Mouse (Mus musculus): Measurements from ENCODE around the gene Ahsg.

Gene Ahsg

DNA sequence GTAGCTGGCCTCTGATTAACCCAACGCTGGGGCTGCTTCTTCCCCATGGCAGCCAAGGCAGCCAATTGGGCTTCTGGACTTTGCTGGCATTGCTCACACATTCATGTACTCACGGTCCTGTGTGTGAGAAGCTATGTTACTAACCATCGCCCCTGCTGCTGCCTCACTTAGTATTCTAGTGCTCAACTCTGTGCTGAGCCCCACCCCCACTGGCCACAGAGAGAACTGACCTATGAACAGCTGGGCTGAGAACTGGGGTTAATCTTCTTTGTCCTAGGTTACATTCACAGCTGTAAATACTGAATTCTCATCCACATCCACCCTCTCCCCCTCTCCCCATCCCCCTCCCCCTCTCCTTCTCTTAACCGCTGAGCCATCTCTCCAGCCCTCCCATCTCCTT, 2.2 kb upstream of the Ahsg start:
- no peak for DNase-seq

- no peak for DNase-seq
Measured at GRCm38 (mm10) chr16:22889716-22890115, 1.4 kb upstream of the Ahsg start.

DNA sequence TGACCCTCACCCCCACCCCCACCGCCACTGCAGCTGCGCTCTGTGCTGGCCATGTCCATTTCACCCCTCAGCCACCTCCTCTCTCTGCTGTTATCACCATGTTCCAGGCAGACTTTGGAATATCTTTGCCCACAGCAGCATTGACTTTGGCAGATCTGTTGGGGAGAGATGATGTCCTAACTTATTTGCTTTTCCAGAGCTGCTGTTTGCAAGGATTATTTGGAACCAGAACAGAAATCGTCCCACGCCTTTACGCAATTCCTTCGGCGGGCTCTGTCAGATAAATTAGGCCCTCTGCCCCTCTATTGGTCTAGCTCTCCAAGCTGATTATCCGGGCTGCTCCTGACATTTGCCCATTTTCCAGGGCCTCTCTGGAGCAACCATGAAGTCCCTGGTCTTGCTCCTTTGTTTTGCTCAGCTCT, 667 bp downstream of the Ahsg start:
- no peak for DNase-seq

GRCm38 (mm10) chr16:22894095-22894494, 3.0 kb downstream of the Ahsg start:
- DNase-seq = no peak

- DNase-seq = no peak
Measured at GRCm38 (mm10) chr16:22896618-22897017, 5.5 kb downstream of the Ahsg start.

- DNase-seq = no peak
Measured at GRCm38 (mm10) chr16:22899346-22899745, 8.3 kb downstream of the Ahsg start.

GRCm38 (mm10) chr16:22899866-22900570, 8.9 kb downstream of the Ahsg start:
- no peak for DNase-seq

DNA sequence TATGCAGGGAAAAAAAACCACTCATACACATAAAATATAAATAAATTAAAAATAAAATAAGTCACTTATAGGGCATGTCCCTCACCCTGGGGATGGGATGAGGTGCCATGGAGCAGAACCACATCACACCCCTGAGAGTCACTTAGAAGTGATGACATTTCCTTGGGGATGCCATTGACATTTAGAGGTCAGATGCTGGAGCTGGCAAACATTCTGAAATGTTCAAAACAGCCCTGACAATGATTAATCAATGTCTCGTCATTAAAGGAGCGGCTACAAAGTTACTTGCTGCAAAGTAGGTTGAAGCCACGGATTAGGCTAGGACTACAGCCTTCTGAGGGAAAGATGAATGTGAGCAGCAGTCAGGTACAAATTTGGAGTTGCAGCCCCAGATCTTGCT, 10.2 kb downstream of the Ahsg start:
- DNase-seq = no peak

- DNase-seq = no peak
Measured at GRCm38 (mm10) chr16:22909290-22909689, 18.2 kb downstream of the Ahsg start.

DNA sequence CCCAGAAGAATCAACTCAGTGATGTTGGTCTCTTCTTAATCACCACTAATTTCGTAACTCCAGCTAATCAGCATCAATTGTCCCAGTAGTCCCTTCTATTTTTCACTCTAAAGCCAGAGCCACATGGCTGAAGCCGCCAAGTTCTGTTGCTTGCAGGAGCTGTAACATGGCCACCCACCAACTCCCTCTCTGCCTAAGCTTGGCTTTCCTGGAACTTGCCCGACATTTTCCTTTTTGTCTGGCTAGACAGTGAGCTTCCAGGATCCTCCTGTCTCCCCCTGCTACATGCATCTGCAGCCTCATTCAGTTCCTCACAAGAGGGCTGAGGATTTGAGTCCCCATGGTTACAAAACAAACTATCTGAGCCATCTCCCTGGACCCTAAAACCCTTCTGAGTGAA, 20.9 kb downstream of the Ahsg start:
- no peak for DNase-seq

DNA sequence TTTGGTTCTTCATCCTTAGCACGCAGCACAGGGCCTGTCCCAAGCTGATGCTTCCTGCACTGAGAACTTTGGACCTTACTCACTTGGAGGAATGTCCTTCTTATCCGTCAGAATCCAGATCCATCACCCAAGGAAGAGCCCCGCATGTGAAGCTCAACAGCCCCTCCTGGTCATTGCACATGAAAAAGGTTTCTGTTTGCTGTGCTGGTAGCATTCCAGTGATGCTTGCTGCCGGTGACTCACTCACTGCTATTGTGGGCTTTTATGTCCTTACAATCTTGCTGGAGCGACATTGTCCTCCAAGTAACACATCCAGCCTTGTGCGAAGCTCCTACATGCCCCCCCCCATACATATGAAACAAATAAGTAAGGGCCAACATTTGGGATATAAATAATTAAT, 21.8 kb downstream of the Ahsg start:
- no peak for DNase-seq

DNA sequence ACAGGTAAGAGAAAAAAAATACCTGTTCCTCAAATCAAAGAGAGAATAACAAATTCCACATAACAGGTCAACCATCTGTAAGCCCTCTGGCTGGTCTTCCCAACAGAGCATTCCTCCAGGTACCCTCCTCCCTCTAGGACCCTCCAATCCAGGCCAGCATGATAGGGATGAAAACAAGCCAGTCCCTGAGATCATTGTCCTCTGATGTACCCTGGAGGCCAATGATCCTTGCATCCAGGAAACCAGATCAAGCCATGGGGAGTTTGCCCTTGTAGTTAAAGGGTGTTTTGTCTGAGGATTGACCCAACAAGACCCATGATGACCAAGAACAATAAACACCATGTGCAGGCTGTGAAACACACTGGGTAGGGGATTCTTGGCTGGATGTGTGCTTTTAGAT, 23.2 kb downstream of the Ahsg start:
- DNase-seq = no peak

GRCm38 (mm10) chr16:22918034-22918433, 27.0 kb downstream of the Ahsg start, which contains the start of gene Fetub:
TSS of gene Fetub (plus strand) at chr16:22918334.
- DNase-seq = no peak

DNA sequence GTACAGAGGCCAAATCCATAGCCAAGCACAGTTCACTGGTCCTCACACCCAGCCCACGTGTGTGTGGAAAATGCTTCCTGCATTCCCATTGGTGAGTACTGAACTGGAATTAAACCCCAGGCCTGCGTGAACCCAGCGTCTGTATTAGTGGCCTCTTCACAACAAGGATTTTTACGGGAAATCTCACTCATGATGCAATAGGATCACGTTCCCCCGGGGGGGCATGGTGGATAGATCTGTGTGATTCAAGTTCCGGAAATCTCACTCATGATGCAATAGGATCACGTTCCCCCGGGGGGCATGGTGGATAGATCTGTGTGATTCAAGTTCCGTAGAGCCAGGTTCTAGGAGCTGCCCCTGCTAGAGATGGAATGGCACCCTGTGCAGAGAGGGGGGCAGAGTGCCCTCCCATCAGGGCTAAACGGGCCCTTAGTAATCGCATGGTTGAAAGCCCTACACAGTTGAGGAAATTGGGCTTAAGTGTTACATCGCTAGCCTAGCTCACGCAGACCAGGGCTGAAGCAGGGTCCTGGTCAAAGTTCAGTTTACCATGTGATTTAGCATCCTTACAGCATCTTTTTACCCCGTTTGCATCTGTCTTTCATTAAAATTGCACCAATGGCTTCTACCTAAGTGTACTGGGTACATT, 27.7 kb downstream of the Ahsg start:
- no peak for DNase-seq

DNA sequence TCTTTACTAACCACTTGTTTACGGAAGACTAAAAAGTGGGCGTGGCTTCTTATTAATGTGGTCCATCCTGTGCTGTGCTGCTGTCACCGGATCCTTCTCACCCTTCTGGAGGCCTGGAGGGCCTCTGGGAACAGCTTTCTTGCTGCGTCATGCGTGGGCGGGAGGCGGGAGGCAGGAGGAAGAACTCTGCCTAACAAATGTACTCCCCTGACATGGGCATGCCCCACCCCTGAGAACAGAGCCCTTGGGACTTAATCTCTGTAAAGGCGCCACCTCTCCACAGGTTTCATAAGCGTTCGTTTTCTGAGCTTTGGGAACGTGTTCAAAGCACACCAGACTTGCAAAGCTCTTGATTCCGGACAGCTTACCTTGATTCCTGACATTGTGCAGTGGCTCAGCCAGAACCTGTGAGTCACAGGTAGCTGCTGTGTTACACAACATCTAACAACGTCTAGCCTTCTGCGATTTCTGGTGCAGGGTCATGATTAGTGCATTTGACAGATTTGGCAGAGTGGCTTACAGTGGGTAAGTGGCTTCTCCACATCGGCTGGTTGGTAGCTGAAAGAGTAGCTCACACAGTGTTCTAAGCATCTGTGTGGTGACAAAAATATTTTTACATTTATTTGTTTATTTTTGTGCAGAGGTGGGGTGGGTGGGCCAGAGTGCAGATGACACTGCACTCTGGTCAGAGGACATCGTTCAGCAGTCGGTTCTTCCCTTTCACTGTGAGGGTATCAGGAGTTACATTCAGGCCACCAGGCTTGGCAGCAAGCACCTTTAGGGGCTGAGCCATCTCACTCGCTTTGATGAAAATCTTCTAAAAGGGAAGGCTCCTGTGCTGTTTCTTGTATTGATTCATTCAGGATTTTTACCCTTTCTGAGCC, 29.1 kb downstream of the Ahsg start:
- DNase-seq = no peak

DNA sequence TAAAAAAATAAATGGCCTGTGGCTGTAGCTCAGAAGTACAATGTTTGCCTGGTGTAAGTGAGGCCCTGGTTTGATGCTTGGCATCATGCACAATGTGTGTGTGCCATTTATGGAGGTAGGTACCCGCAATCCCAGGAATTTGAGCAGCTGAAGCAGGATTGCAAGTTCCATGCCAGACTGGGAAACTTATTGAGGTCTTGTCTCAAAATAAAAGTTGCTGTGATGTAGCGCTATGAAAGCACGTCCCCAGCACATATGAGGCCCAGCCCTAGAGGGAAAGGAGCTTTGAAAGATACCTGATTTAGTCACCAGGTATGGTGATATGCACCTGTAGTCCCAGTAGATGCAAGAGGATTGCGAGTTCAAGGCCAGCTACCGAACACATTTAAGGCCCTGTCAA, 30.7 kb downstream of the Ahsg start:
- no peak for DNase-seq

GRCm38 (mm10) chr16:22922433-22922832, 31.4 kb downstream of the Ahsg start:
- DNase-seq = no peak

DNA sequence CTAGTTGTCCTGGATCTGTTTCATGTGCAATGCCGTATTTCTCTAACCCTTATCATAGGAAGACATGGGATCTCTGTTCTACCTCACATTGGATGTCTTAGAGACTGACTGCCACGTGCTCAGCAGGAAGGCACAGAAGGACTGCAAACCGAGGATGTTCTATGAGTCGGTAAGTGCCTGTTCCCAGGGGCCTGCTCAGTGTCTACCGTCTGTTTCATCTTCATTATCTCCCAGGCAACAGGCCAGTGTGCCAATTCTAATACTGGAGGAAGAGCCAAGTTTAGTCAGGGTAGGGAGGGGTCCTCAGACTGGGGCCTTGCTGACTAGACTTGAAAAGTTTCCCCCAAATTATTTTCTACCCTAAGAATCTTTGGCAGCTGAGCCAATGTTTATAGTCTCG, 38.5 kb downstream of the Ahsg start:
- no peak for DNase-seq

DNA sequence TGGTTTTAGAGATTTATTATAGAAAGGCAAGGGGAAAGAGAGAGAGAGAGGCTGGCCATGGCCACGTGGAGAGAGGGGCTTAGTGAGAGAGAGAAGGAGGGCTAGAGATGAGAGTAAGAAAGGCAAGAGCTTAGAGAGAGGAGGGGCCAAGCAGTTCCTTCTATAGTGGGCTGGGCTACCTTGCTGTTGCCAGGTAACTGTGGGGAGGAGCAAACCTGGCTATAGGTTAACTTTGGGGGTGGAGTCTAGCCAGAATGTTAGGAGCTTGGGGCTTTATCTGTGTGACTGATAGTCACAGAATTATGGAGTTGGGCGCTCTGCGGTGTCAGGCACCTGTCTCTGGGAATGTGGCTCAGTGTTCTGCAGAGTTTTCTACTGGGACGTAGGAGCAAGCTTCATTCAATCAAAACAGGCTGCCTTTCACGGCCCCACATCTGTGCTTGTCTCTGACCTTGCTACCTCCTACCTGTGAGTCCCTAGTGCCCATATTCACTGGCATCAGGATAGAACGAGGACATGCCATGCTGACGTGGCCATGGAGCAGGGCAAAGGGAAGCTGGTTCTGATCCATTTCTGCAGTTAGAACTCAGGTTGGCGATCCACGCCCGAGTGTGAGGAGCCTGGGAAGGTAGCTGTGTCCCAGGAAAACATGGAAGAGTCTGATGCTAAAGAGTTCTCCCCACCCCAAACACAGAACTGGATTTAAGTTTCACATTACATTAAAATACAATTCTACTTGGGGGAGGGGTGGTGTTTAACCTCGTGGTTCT, 40.5 kb downstream of the Ahsg start:
- no peak for DNase-seq

GRCm38 (mm10) chr16:22937631-22938030, 46.6 kb downstream of the Ahsg start:
- no peak for DNase-seq

GRCm38 (mm10) chr16:22938541-22938940, 47.5 kb downstream of the Ahsg start:
- no peak for DNase-seq

DNA sequence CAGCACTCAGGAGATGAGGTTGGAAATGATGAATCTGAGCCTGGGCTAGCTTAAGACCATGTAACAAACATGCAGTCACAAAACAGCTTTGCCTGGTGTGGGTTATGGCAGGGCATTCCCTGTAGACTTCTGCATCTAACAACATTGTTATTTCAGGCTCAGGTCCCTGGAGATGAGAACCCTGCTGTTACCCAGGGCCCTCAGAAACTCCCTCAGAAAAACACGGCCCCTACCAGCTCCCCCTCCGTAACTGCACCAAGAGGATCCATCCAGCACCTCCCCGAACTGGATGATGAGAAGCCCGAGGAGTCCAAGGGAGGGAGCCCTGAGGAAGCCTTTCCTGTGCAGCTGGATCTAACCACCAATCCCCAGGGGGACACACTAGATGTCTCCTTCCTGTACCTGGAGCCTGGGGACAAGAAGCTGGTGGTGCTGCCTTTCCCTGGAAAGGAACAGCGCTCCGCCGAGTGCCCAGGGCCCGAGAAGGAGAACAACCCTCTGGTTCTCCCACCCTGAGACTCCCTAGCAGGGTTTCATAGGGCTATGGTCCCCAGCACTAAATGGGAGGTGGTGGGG, 48.1 kb downstream of the Ahsg start:
- no peak for DNase-seq

All from thymus, postnatal 36 days (tissue).